Mouse (Mus musculus): Measurements from ENCODE around the gene Dlg2. TPM values are rescaled to one million over a fixed set of nuclear protein-coding genes. Genes with fewer than 3 reads are reported as not detected.
A peak's percentile ranks its signal among the peaks of the same experiment; 100 is the strongest.

Gene Dlg2
- polyA plus RNA-seq, 1 experiment from 2014 or later: 28.3 TPM

GRCm38 (mm10) chr7:91090317-91090829 is 613.9 kb downstream of the Dlg2 start:
- H3K4me1 ChIP-seq (ENCODE audit: control insufficient read depth, insufficient read depth, low read depth, low read length): peaks cover 6% of the 10 kb centered on the region
- no peaks in the 10 kb centered on the region for H3K27me3 ChIP-seq (replicated peaks; ENCODE audit: control insufficient read depth, insufficient read depth, low read length)
- WGBS: 47% methylated on average over 5 of the region's 5 CpGs
- peak; percentile 44 for ATAC-seq
- peak overlapping the region; percentile 70 for H3K4me2 ChIP-seq (ENCODE audit: low read length)
- peak overlapping the region; percentile 12; the same call in 1 of the 2 replicates for H3K27ac ChIP-seq (ENCODE audit: low read depth, low read length)
- no peaks in the 10 kb centered on the region for H3K9me3 ChIP-seq (ENCODE audit: control insufficient read depth, low read length)
- peak overlapping the region; percentile 51 for H3K4me3 ChIP-seq (ENCODE audit: low read length)
- H3K9ac ChIP-seq (ENCODE audit: low read depth, low read length): peak overlapping the region; percentile 54
- H3K36me3 ChIP-seq (ENCODE audit: control insufficient read depth, insufficient read depth, low read length): no peaks in the 10 kb centered on the region

- WGBS: 7% methylated on average over 25 of the region's 25 CpGs
- no peaks in the 10 kb centered on the region for H3K27me3 ChIP-seq (replicated peaks; ENCODE audit: control insufficient read depth, insufficient read depth, low read length)
- H3K4me2 ChIP-seq (ENCODE audit: low read length): peak overlapping the region; percentile 70
- peak overlapping the region; percentile 54 for H3K9ac ChIP-seq (ENCODE audit: low read depth, low read length)
- H3K9me3 ChIP-seq (ENCODE audit: control insufficient read depth, low read length): no peaks in the 10 kb centered on the region
- H3K36me3 ChIP-seq (ENCODE audit: control insufficient read depth, insufficient read depth, low read length): no peaks in the 10 kb centered on the region
- peak overlapping the region; percentile 5; the same call in 1 of the 2 replicates for H3K27ac ChIP-seq (ENCODE audit: low read depth, low read length)
- peaks cover 6% of the 10 kb centered on the region for H3K4me1 ChIP-seq (ENCODE audit: control insufficient read depth, insufficient read depth, low read depth, low read length)
- peak; percentile 80 for ATAC-seq
- H3K4me3 ChIP-seq (ENCODE audit: low read length): peak overlapping the region; percentile 51
Observed at GRCm38 (mm10) chr7:91090830-91091683, 614.6 kb downstream of the Dlg2 start.

GRCm38 (mm10) chr7:91096467-91096866 is 620.0 kb downstream of the Dlg2 start:
- WGBS: 88% methylated on average over 7 of the region's 7 CpGs
- no peak for ATAC-seq
- Histone ChIP-seq H3K9ac (ENCODE audit: low read depth, low read length) (no peak overlapping the region), H3K4me3 (ENCODE audit: low read length) (no peak overlapping the region), H3K4me2 (ENCODE audit: low read length) (no peak overlapping the region), H3K27me3 (replicated peaks; ENCODE audit: control insufficient read depth, insufficient read depth, low read length) (no peaks in the 10 kb centered on the region), H3K9me3 (ENCODE audit: control insufficient read depth, low read length) (no peaks in the 10 kb centered on the region), H3K4me1 (ENCODE audit: control insufficient read depth, insufficient read depth, low read depth, low read length) (no peaks in the 10 kb centered on the region; the same call in 1 of the 2 replicates), H3K36me3 (ENCODE audit: control insufficient read depth, insufficient read depth, low read length) (no peaks in the 10 kb centered on the region), H3K27ac (ENCODE audit: low read depth, low read length) (no peak overlapping the region)

GRCm38 (mm10) chr7:91098521-91098920 is 622.0 kb downstream of the Dlg2 start:
- 92% methylated on average over 3 of the region's 3 CpGs for WGBS
- Histone ChIP-seq H3K4me2 (ENCODE audit: low read length) (no peak overlapping the region), H3K9me3 (ENCODE audit: control insufficient read depth, low read length) (no peaks in the 10 kb centered on the region), H3K4me3 (ENCODE audit: low read length) (no peak overlapping the region), H3K36me3 (ENCODE audit: control insufficient read depth, insufficient read depth, low read length) (no peaks in the 10 kb centered on the region), H3K27me3 (replicated peaks; ENCODE audit: control insufficient read depth, insufficient read depth, low read length) (no peaks in the 10 kb centered on the region), H3K27ac (ENCODE audit: low read depth, low read length) (no peak overlapping the region), H3K9ac (ENCODE audit: low read depth, low read length) (no peak overlapping the region), H3K4me1 (ENCODE audit: control insufficient read depth, insufficient read depth, low read depth, low read length) (no peaks in the 10 kb centered on the region)
- no peak for ATAC-seq

GRCm38 (mm10) chr7:91109575-91109974 is 633.1 kb downstream of the Dlg2 start:
- no peak overlapping the region for H3K4me3 ChIP-seq (ENCODE audit: low read length)
- H3K9me3 ChIP-seq (ENCODE audit: control insufficient read depth, low read length): no peaks in the 10 kb centered on the region
- no peak overlapping the region for H3K9ac ChIP-seq (ENCODE audit: low read depth, low read length)
- H3K27ac ChIP-seq (ENCODE audit: low read depth, low read length): no peak overlapping the region
- 68% methylated on average over 3 of the region's 3 CpGs for WGBS
- H3K4me2 ChIP-seq (ENCODE audit: low read length): no peak overlapping the region
- no peaks in the 10 kb centered on the region for H3K4me1 ChIP-seq (ENCODE audit: control insufficient read depth, insufficient read depth, low read depth, low read length)
- no peak for ATAC-seq
- no peaks in the 10 kb centered on the region for H3K27me3 ChIP-seq (replicated peaks; ENCODE audit: control insufficient read depth, insufficient read depth, low read length)
- H3K36me3 ChIP-seq (ENCODE audit: control insufficient read depth, insufficient read depth, low read length): no peaks in the 10 kb centered on the region

- Histone ChIP-seq H3K9ac (ENCODE audit: low read depth, low read length) (no peak overlapping the region), H3K9me3 (ENCODE audit: control insufficient read depth, low read length) (no peaks in the 10 kb centered on the region), H3K4me2 (ENCODE audit: low read length) (no peak overlapping the region), H3K4me1 (ENCODE audit: control insufficient read depth, insufficient read depth, low read depth, low read length) (no peaks in the 10 kb centered on the region), H3K4me3 (ENCODE audit: low read length) (no peak overlapping the region), H3K36me3 (ENCODE audit: control insufficient read depth, insufficient read depth, low read length) (no peaks in the 10 kb centered on the region), H3K27ac (ENCODE audit: low read depth, low read length) (no peak overlapping the region), H3K27me3 (replicated peaks; ENCODE audit: control insufficient read depth, insufficient read depth, low read length) (no peaks in the 10 kb centered on the region)
- no peak for ATAC-seq
- 74% methylated on average over 4 of the region's 4 CpGs for WGBS
Observed at GRCm38 (mm10) chr7:91132128-91132527, 655.7 kb downstream of the Dlg2 start.

- Histone ChIP-seq H3K36me3 (ENCODE audit: control insufficient read depth, insufficient read depth, low read length) (no peaks in the 10 kb centered on the region), H3K9ac (ENCODE audit: low read depth, low read length) (no peak overlapping the region), H3K9me3 (ENCODE audit: control insufficient read depth, low read length) (no peaks in the 10 kb centered on the region), H3K4me3 (ENCODE audit: low read length) (no peak overlapping the region), H3K27me3 (replicated peaks; ENCODE audit: control insufficient read depth, insufficient read depth, low read length) (no peaks in the 10 kb centered on the region), H3K4me1 (ENCODE audit: control insufficient read depth, insufficient read depth, low read depth, low read length) (no peaks in the 10 kb centered on the region), H3K4me2 (ENCODE audit: low read length) (no peak overlapping the region), H3K27ac (ENCODE audit: low read depth, low read length) (no peak overlapping the region)
- ATAC-seq: no peak
- 84% methylated on average over 1 of the region's 1 CpGs for WGBS
Observed at GRCm38 (mm10) chr7:91154096-91154495, 677.6 kb downstream of the Dlg2 start.

GRCm38 (mm10) chr7:91159144-91159543 is 682.7 kb downstream of the Dlg2 start:
- no peak overlapping the region for H3K4me3 ChIP-seq (ENCODE audit: low read length)
- ATAC-seq: no peak
- no peak overlapping the region for H3K9ac ChIP-seq (ENCODE audit: low read depth, low read length)
- H3K4me1 ChIP-seq (ENCODE audit: control insufficient read depth, insufficient read depth, low read depth, low read length): no peaks in the 10 kb centered on the region
- no peak overlapping the region for H3K27ac ChIP-seq (ENCODE audit: low read depth, low read length)
- no peak overlapping the region for H3K4me2 ChIP-seq (ENCODE audit: low read length)
- no peaks in the 10 kb centered on the region for H3K27me3 ChIP-seq (replicated peaks; ENCODE audit: control insufficient read depth, insufficient read depth, low read length)
- WGBS: 56% methylated on average over 5 of the region's 5 CpGs
- H3K36me3 ChIP-seq (ENCODE audit: control insufficient read depth, insufficient read depth, low read length): no peaks in the 10 kb centered on the region
- no peaks in the 10 kb centered on the region for H3K9me3 ChIP-seq (ENCODE audit: control insufficient read depth, low read length)

GRCm38 (mm10) chr7:91161643-91162175 is 685.2 kb downstream of the Dlg2 start:
- Histone ChIP-seq H3K4me3 (ENCODE audit: low read length) (no peak overlapping the region), H3K4me1 (ENCODE audit: control insufficient read depth, insufficient read depth, low read depth, low read length) (no peaks in the 10 kb centered on the region), H3K27ac (ENCODE audit: low read depth, low read length) (no peak overlapping the region), H3K4me2 (ENCODE audit: low read length) (no peak overlapping the region), H3K27me3 (replicated peaks; ENCODE audit: control insufficient read depth, insufficient read depth, low read length) (no peaks in the 10 kb centered on the region), H3K9me3 (ENCODE audit: control insufficient read depth, low read length) (no peaks in the 10 kb centered on the region), H3K36me3 (ENCODE audit: control insufficient read depth, insufficient read depth, low read length) (no peaks in the 10 kb centered on the region), H3K9ac (ENCODE audit: low read depth, low read length) (no peak overlapping the region)
- 19% methylated on average over 2 of the region's 2 CpGs for WGBS
- ATAC-seq: peak; percentile 63; the same call in 1 of the 2 replicates
